Mouse (Mus musculus): ENCODE results near the gene Osbpl8. TPM values are rescaled to one million over a fixed set of nuclear protein-coding genes. Genes with fewer than 3 reads are reported as not detected.

Osbpl8 gene
- polyA plus RNA-seq, 1 experiment, result 17.1 TPM

DNA sequence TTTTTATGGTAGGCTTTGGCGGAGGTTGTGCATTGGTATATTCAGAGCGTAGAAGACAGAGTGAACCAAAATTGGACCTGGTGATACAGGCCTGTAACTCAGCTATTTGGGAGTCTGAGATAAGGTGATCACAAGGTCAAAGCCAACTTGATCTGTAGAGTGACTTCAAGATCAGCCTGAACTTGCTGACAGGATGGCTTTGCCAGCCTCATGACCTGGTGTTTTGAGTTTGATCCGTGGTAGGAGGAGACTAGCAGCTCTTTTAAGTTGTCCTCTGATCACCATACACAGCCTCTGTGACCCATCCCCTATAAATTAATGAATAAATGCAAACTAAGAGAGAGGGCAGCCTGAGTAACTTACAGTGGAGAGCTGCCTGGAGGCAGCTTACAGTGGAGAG lies 3.8 kb downstream of the Osbpl8 start:
- peaks cover 21% of the 10 kb centered on the region for H3K4me1 ChIP-seq (ENCODE audit: control insufficient read depth, insufficient read depth, low read length)
- 61% methylated on average over 3 of the region's 3 CpGs for WGBS
- TF ChIP-seq POLR2A (IDR thresholded peaks at IDR 0.05; ENCODE audit: low read depth, low read length) (no peak), CTCF (conservative IDR thresholded peaks at IDR 0.05; ENCODE audit: insufficient read depth, insufficient read length, low read depth, low read length) (no peak)
- peak; percentile 45 for DNase-seq
- H3K27ac ChIP-seq (ENCODE audit: insufficient read depth, low read depth, low read length), result peak overlapping the region; percentile 55; the same call in 1 of the 2 replicates
- H3K4me3 ChIP-seq (ENCODE audit: insufficient read depth, low read depth, low read length), result no peak overlapping the region
- H3K27me3 ChIP-seq (replicated peaks; ENCODE audit: control insufficient read depth, insufficient read depth, low read length), result no peaks in the 10 kb centered on the region
- H3K36me3 ChIP-seq (ENCODE audit: control insufficient read depth, insufficient read depth, low read length), result no peaks in the 10 kb centered on the region

DNA sequence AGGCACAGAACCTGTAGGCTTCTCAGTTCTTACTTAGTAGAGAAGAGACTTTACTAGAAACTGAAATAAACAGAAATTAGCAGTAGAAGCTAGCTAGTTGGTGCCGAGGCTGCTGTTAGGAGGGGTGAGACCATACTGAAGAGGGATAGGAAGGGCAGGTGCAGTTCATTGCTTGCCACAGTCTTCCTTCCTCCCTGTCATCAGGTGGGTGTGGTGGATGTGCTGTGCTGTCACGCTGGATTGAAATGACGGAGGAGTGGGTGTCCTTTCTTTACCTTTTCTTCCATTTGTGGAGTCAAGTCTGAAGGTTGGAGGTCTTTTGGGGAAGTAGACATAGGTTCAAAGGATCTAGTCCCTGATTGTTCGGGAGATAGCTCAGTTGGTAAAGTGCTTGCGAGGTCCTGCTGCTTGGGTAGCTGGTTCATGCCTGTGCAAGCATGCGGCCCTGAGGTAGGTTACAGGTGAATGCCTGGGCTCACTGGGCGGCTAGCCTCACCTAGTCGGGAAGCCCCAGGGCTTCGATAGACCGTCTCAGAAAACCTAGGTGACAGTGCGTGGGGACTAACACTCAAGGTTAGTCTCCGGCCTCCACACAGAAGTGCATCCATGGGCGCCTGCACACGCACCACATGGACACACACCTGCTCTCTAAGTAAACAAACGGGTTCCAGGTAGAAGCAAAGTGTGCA lies 6.8 kb downstream of the Osbpl8 start:
- Histone ChIP-seq H3K27ac (ENCODE audit: insufficient read depth, low read depth, low read length) (no peak overlapping the region), H3K36me3 (ENCODE audit: control insufficient read depth, insufficient read depth, low read length) (no peaks in the 10 kb centered on the region), H3K4me3 (ENCODE audit: insufficient read depth, low read depth, low read length) (no peak overlapping the region), H3K27me3 (replicated peaks; ENCODE audit: control insufficient read depth, insufficient read depth, low read length) (no peaks in the 10 kb centered on the region), H3K4me1 (ENCODE audit: control insufficient read depth, insufficient read depth, low read length) (peaks cover 29% of the 10 kb centered on the region)
- DNase-seq, result no peak
- 71% methylated on average over 15 of the region's 15 CpGs for WGBS
- TF ChIP-seq CTCF (conservative IDR thresholded peaks at IDR 0.05; ENCODE audit: insufficient read depth, insufficient read length, low read depth, low read length) (no peak), POLR2A (IDR thresholded peaks at IDR 0.05; ENCODE audit: low read depth, low read length) (no peak)

DNA sequence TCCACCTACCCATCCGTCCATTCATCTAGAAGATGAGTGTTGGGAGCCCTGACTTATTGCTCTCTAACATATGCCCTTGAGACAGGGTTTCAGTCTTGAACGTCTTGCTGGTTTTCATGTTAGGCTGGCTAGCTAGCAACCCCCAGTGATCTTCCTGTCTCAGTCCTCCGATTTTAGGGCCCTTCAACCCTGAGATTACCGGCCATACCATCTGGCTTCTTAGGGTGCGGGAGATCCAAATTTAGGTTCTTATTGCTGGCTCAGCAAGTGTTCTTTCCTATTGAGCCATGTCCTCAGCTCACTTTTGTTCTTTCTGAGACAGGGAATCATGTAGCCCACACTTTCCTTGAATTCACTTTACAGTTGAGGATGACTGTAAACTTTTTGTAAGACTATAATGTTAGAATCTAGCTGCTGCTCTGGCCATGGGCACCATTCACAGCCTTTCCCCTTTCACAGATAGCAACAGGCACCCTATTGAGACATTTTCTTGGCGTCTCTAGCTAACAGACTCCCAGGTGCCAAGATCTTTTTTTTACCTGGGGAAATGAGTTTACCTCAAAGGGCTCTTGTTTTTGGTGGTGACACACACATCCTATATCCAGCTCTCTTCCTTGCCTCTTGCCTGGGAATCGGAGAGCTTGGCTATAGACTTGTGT lies 9.2 kb downstream of the Osbpl8 start:
- WGBS, result 70% methylated on average over 7 of the region's 7 CpGs
- Histone ChIP-seq H3K36me3 (ENCODE audit: control insufficient read depth, insufficient read depth, low read length) (no peaks in the 10 kb centered on the region), H3K4me1 (ENCODE audit: control insufficient read depth, insufficient read depth, low read length) (peaks cover 36% of the 10 kb centered on the region), H3K4me3 (ENCODE audit: insufficient read depth, low read depth, low read length) (no peak overlapping the region), H3K27me3 (replicated peaks; ENCODE audit: control insufficient read depth, insufficient read depth, low read length) (no peaks in the 10 kb centered on the region), H3K27ac (ENCODE audit: insufficient read depth, low read depth, low read length) (no peak overlapping the region)
- TF ChIP-seq CTCF (conservative IDR thresholded peaks at IDR 0.05; ENCODE audit: insufficient read depth, insufficient read length, low read depth, low read length) (no peak), POLR2A (IDR thresholded peaks at IDR 0.05; ENCODE audit: low read depth, low read length) (no peak)
- DNase-seq, result no peak

GRCm38 (mm10) chr10:111177336-111177735 lies 12.8 kb downstream of the Osbpl8 start:
- TF ChIP-seq CTCF (conservative IDR thresholded peaks at IDR 0.05; ENCODE audit: insufficient read depth, insufficient read length, low read depth, low read length) (no peak), POLR2A (IDR thresholded peaks at IDR 0.05; ENCODE audit: low read depth, low read length) (no peak)
- 52% methylated on average over 8 of the region's 8 CpGs for WGBS

DNA sequence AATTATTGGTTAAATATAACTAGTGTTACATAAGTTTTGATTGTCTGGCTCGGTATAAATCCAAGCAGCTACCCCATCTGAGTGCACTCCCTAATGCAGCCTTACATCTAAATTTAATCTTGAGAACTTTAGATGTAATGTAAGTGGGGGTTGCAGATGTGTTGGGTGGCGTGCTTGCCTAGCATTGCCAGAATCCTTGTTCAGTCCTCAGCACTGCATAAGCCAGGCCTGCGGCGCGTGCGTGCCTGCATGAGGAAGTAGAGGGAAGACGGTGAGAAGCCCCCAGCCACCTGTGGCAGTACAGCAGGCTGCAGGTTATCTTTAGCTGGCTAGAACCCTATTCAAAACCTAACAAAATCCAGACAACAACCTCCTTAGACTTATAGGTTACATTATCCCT lies 13.5 kb downstream of the Osbpl8 start:
- Histone ChIP-seq H3K27me3 (replicated peaks; ENCODE audit: control insufficient read depth, insufficient read depth, low read length) (no peaks in the 10 kb centered on the region), H3K4me3 (ENCODE audit: insufficient read depth, low read depth, low read length) (no peak overlapping the region), H3K36me3 (ENCODE audit: control insufficient read depth, insufficient read depth, low read length) (no peaks in the 10 kb centered on the region), H3K27ac (ENCODE audit: insufficient read depth, low read depth, low read length) (no peak overlapping the region), H3K4me1 (ENCODE audit: control insufficient read depth, insufficient read depth, low read length) (peaks cover 27% of the 10 kb centered on the region)
- no peak for TF ChIP-seq CTCF (conservative IDR thresholded peaks at IDR 0.05; ENCODE audit: insufficient read depth, insufficient read length, low read depth, low read length)
- no peak for TF ChIP-seq POLR2A (IDR thresholded peaks at IDR 0.05; ENCODE audit: low read depth, low read length)
- DNase-seq, result no peak
- WGBS, result 86% methylated on average over 7 of the region's 7 CpGs

More at GRCm38 (mm10) chr10:111177336-111177735, 12.8 kb downstream of the Osbpl8 start:
- peaks cover 29% of the 10 kb centered on the region for H3K4me1 ChIP-seq (ENCODE audit: control insufficient read depth, insufficient read depth, low read length)
- no peaks in the 10 kb centered on the region for H3K27me3 ChIP-seq (replicated peaks; ENCODE audit: control insufficient read depth, insufficient read depth, low read length)
- H3K27ac ChIP-seq (ENCODE audit: insufficient read depth, low read depth, low read length), result no peak overlapping the region
- DNase-seq, result no peak
- H3K36me3 ChIP-seq (ENCODE audit: control insufficient read depth, insufficient read depth, low read length), result no peaks in the 10 kb centered on the region
- H3K4me3 ChIP-seq (ENCODE audit: insufficient read depth, low read depth, low read length), result no peak overlapping the region

DNA sequence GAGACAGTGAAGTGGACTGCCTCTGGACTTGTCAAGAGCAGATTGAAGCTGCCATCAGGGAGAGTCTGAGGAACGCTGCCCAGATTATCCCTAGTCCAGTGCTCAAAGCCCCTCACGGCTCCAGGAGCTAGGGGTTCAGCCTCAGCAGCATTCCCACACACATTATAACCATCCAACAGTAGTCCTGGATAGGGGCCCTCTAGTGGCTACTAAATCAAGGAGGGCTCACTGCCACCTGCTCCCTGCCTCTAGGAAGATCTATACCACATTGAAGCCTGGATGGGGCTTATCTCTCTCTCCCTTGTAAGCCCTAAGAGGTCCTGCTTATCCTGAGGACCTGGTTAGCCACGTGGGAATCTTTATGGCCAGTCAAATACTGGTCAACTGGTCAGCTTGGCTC lies 16.1 kb downstream of the Osbpl8 start:
- peak; percentile 38; the same call in 1 of the 2 replicates for TF ChIP-seq CTCF (conservative IDR thresholded peaks at IDR 0.05; ENCODE audit: insufficient read depth, insufficient read length, low read depth, low read length)
- no peak for TF ChIP-seq POLR2A (IDR thresholded peaks at IDR 0.05; ENCODE audit: low read depth, low read length)
- no peak for DNase-seq
- H3K27ac ChIP-seq (ENCODE audit: insufficient read depth, low read depth, low read length), result no peak overlapping the region
- no peaks in the 10 kb centered on the region for H3K27me3 ChIP-seq (replicated peaks; ENCODE audit: control insufficient read depth, insufficient read depth, low read length)
- H3K4me1 ChIP-seq (ENCODE audit: control insufficient read depth, insufficient read depth, low read length), result peaks cover 31% of the 10 kb centered on the region
- whole genome bisulfite sequencing, result 44% methylated on average over 3 of the region's 3 CpGs
- H3K36me3 ChIP-seq (ENCODE audit: control insufficient read depth, insufficient read depth, low read length), result no peaks in the 10 kb centered on the region
- no peak overlapping the region for H3K4me3 ChIP-seq (ENCODE audit: insufficient read depth, low read depth, low read length)

DNA sequence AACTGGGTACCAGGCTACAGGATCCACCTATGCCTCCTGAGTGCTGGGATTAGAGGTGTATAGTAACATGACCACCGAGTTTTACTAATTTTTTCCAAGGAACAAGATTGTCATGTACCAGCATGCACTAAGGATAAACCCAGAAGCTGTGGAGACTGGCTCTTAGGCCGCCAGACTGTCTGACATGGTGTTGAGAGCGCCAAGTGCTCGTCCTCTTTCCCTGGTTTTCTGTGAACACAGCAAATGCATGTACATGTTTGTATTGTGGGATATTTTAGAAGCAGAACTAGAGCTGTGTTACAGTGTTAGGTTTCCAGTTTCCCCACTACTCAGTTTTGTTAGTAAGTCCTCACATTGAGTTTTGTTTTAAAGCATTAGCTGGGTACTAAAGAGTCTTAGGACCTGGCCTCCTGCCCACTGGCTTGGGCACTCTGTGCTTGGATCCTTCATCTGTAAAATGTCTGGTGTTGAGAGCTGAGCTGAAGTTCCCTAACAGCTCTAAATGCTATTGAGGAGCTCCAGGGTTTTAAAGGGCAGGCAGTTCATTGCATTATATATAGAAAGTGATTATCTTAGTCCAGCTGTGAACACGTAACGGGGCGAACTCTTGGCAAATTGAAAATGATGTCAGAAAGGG lies 19.2 kb downstream of the Osbpl8 start:
- DNase-seq, result peak; percentile 61
- WGBS, result 72% methylated on average over 7 of the region's 7 CpGs

More for the DNA sequence above, 19.2 kb downstream of the Osbpl8 start:
- Histone ChIP-seq H3K4me1 (ENCODE audit: control insufficient read depth, insufficient read depth, low read length) (peaks cover 24% of the 10 kb centered on the region; the same call in 1 of the 2 replicates), H3K4me3 (ENCODE audit: insufficient read depth, low read depth, low read length) (no peak overlapping the region), H3K36me3 (ENCODE audit: control insufficient read depth, insufficient read depth, low read length) (no peaks in the 10 kb centered on the region), H3K27ac (ENCODE audit: insufficient read depth, low read depth, low read length) (no peak overlapping the region; the same call in 1 of the 2 replicates), H3K27me3 (replicated peaks; ENCODE audit: control insufficient read depth, insufficient read depth, low read length) (no peaks in the 10 kb centered on the region)
- TF ChIP-seq POLR2A (IDR thresholded peaks at IDR 0.05; ENCODE audit: low read depth, low read length), result no peak
- TF ChIP-seq CTCF (conservative IDR thresholded peaks at IDR 0.05; ENCODE audit: insufficient read depth, insufficient read length, low read depth, low read length), result no peak
